In genomic region chr14:61046091-61046681, GRCm38 (mm10) we compare ENCODE assay signal across 7 mouse cellular contexts. TPM values are rescaled to one million over a fixed set of nuclear protein-coding genes. Genes with fewer than 3 reads are reported as not detected.
DNase-seq lines count a peak whose midpoint lies in the region; ATAC-seq and TF ChIP-seq lines count a peak whose summit lies in the region.

Gene Tnfrsf19, minus strand, starts transcription at chr14:61046490.

- no peaks in the 10 kb centered on the region for H3K79me2 ChIP-seq in liver, adult 2 months (ENCODE audit: control insufficient read depth, insufficient read depth, low read length)

- no peaks in the 10 kb centered on the region for H3K4me1 ChIP-seq in bone marrow, adult 2 months (ENCODE audit: control insufficient read depth, insufficient read depth, low read length)
- peaks cover 27% of the 10 kb centered on the region for H3K4me1 ChIP-seq in embryonic facial prominence, embryonic 13.5 days
- peaks cover 49% of the 10 kb centered on the region for H3K4me1 ChIP-seq in kidney, embryonic 15.5 days
- H3K4me1 ChIP-seq in liver, adult 2 months (ENCODE audit: control insufficient read depth, insufficient read depth, low read length) = peaks cover 10% of the 10 kb centered on the region; the same call in 1 of the 2 replicates
- H3K4me1 ChIP-seq in stomach, embryonic 14.5 days (ENCODE audit: control insufficient read depth, insufficient read depth, low read length) = peaks cover 17% of the 10 kb centered on the region

- H3K9ac ChIP-seq in embryonic facial prominence, embryonic 13.5 days = peak within 1 kb of the TSS; percentile 77
- H3K9ac ChIP-seq in kidney, embryonic 15.5 days = peak within 1 kb of the TSS; percentile 56
- peak within 1 kb of the TSS; percentile 56 for H3K9ac ChIP-seq in liver, adult 2 months (ENCODE audit: low read depth, low read length)
- H3K9ac ChIP-seq in stomach, embryonic 14.5 days (replicated peaks; ENCODE audit: low read depth, low read length) = peak within 1 kb of the TSS; percentile 37

- WGBS in bone marrow, adult 2 months = under 1% methylated on average over 38 of the region's 38 CpGs
- under 1% methylated on average over 38 of the region's 38 CpGs for WGBS in embryonic facial prominence, embryonic 13.5 days
- WGBS in kidney, embryonic 15.5 days = under 1% methylated on average over 38 of the region's 38 CpGs
- under 1% methylated on average over 38 of the region's 38 CpGs for WGBS in liver, adult 2 months
- WGBS in stomach, embryonic 14.5 days = under 1% methylated on average over 38 of the region's 38 CpGs

- TF ChIP-seq CTCF in bone marrow, adult 2 months (IDR thresholded peaks at IDR 0.05; ENCODE audit: control insufficient read depth, insufficient read depth, low read length) = no peak
- no peak for TF ChIP-seq CTCF in liver, adult 2 months (IDR thresholded peaks at IDR 0.05; ENCODE audit: low read depth, low read length)

- peak within 1 kb of the TSS; percentile 77 for H3K4me3 ChIP-seq in bone marrow, adult 2 months (replicated peaks; ENCODE audit: control insufficient read depth, low read depth, low read length)
- peak within 1 kb of the TSS; percentile 48 for H3K4me3 ChIP-seq in embryonic facial prominence, embryonic 13.5 days
- H3K4me3 ChIP-seq in kidney, embryonic 15.5 days (replicated peaks) = peak within 1 kb of the TSS; percentile 54
- H3K4me3 ChIP-seq in liver, adult 2 months (ENCODE audit: insufficient read depth, low read depth, low read length) = peak within 1 kb of the TSS; percentile 21
- peak within 1 kb of the TSS; percentile 41 for H3K4me3 ChIP-seq in stomach, embryonic 14.5 days (ENCODE audit: low read depth, low read length)

- H3K27ac ChIP-seq in bone marrow, adult 2 months (ENCODE audit: control insufficient read depth, insufficient read depth, low read depth, low read length, poor library complexity) = peak within 1 kb of the TSS; percentile 53
- H3K27ac ChIP-seq in embryonic facial prominence, embryonic 13.5 days = peak within 1 kb of the TSS; percentile 88
- peak within 1 kb of the TSS; percentile 81 for H3K27ac ChIP-seq in kidney, embryonic 15.5 days
- H3K27ac ChIP-seq in liver, adult 2 months (replicated peaks; ENCODE audit: insufficient read depth, low read depth, low read length) = peak within 1 kb of the TSS; percentile 54
- peak within 1 kb of the TSS; percentile 77 for H3K27ac ChIP-seq in stomach, embryonic 14.5 days (ENCODE audit: low read length)

- TF ChIP-seq POLR2A in bone marrow, adult 2 months (IDR thresholded peaks at IDR 0.05; ENCODE audit: borderline replicate concordance, control insufficient read depth, low read depth, low read length) = peak; percentile 35; the same call in 1 of the 2 replicates
- TF ChIP-seq POLR2A in liver, adult 2 months (IDR thresholded peaks at IDR 0.05; ENCODE audit: extremely low read depth, insufficient read depth, low read length) = no peak

- peak within 1 kb of the TSS; percentile 88 for H3K4me2 ChIP-seq in embryonic facial prominence, embryonic 13.5 days
- H3K4me2 ChIP-seq in kidney, embryonic 15.5 days = peak within 1 kb of the TSS; percentile 93
- H3K4me2 ChIP-seq in stomach, embryonic 14.5 days (replicated peaks; ENCODE audit: low read depth, low read length) = peak within 1 kb of the TSS; percentile 81

- ATAC-seq in embryonic facial prominence, embryonic 13.5 days (ENCODE audit: insufficient number of reproducible peaks, insufficient read depth, low FRiP score, low TSS enrichment, low read depth) = peak; percentile 88
- ATAC-seq in kidney, embryonic 15.5 days (replicated peaks; ENCODE audit: low FRiP score) = peak; percentile 90
- ATAC-seq in stomach, embryonic 14.5 days (ENCODE audit: insufficient number of reproducible peaks, insufficient read depth, low FRiP score, low read depth) = peak; percentile 92

- H3K9me3 ChIP-seq in embryonic facial prominence, embryonic 13.5 days = no peaks in the 10 kb centered on the region
- H3K9me3 ChIP-seq in kidney, embryonic 15.5 days (replicated peaks) = no peaks in the 10 kb centered on the region
- H3K9me3 ChIP-seq in stomach, embryonic 14.5 days (ENCODE audit: control insufficient read depth, low read depth, low read length) = no peaks in the 10 kb centered on the region

- H3K27me3 ChIP-seq in embryonic facial prominence, embryonic 13.5 days = no peaks in the 10 kb centered on the region; the same call in 1 of the 2 replicates
- H3K27me3 ChIP-seq in kidney, embryonic 15.5 days = peaks cover 11% of the 10 kb centered on the region; the same call in 1 of the 2 replicates
- H3K27me3 ChIP-seq in liver, adult 2 months (ENCODE audit: control insufficient read depth, insufficient read depth, low read length) = no peaks in the 10 kb centered on the region
- no peaks in the 10 kb centered on the region; the same call in 1 of the 2 replicates for H3K27me3 ChIP-seq in stomach, embryonic 14.5 days (ENCODE audit: control insufficient read depth, insufficient read depth, low read length)

- no peaks in the 10 kb centered on the region for H3K36me3 ChIP-seq in embryonic facial prominence, embryonic 13.5 days
- no peaks in the 10 kb centered on the region for H3K36me3 ChIP-seq in kidney, embryonic 15.5 days
- no peaks in the 10 kb centered on the region for H3K36me3 ChIP-seq in liver, adult 2 months (ENCODE audit: control insufficient read depth, insufficient read depth, low read length)
- H3K36me3 ChIP-seq in stomach, embryonic 14.5 days (ENCODE audit: control insufficient read depth, insufficient read depth, low read length) = no peaks in the 10 kb centered on the region

- DNase-seq in heart, adult 8-10 months (ENCODE audit: low spot score) = peak; percentile 38
- peak; percentile 68 for DNase-seq in liver, adult 2 months (ENCODE audit: extremely low read depth, low read depth, low spot score)
- DNase-seq in neural tube, embryonic 10.5 days (ENCODE audit: extremely low spot score, low spot score) = peak; percentile 91

RNA-seq across cellular contexts. Expression of gene Tnfrsf19, which starts in this region (rescaled TPM):
- 2.9 and 3.2 TPM in 2 replicates for polyA plus RNA-seq in bone marrow, adult 2 months (2011; ENCODE audit: insufficient read depth, insufficient read length, low replicate concordance, missing spikeins)
- 81.8 and 95.3 TPM in 2 replicates for polyA plus RNA-seq in embryonic facial prominence, embryonic 13.5 days (2015; fragmentation: Nextera tagmentation; extraction: Ambion mirVana)
- total RNA-seq in heart, adult 8-10 months (2022) = 1 to 10 TPM; 2.5 to 5.3 (median 3.7) TPM
- 14.6 and 16.4 TPM in 2 replicates for polyA plus RNA-seq in kidney, embryonic 15.5 days (2015; fragmentation: Nextera tagmentation; extraction: Ambion mirVana)
- 5.7 and 6.2 TPM in 2 replicates for total RNA-seq in liver, adult 2 months (2014; rRNA removed)
- 2.3 and 3.5 TPM in 2 replicates for polyA plus RNA-seq in liver, adult 2 months (2012; rRNA removed)
- 42.0 and 44.0 TPM in 2 replicates for polyA plus RNA-seq in stomach, embryonic 14.5 days (2014; fragmentation: Nextera tagmentation; extraction: Ambion mirVana)

Comparison
In these comparisons a context has a peak if more than half of its experiments do, and no peak if none do; other contexts are left out.
1. Peak in every context shown above with its lines: DNase-seq, ATAC-seq, H3K4me3 ChIP-seq and H3K27ac ChIP-seq.
2. H3K4me3 ChIP-seq: peak in every context shown above with its lines; median percentile 77 in bone marrow, adult 2 months; 54 in kidney, embryonic 15.5 days; 48 in embryonic facial prominence, embryonic 13.5 days; 41 in stomach, embryonic 14.5 days; 21 in liver, adult 2 months.
3. DNase-seq: peak in every context shown above with its lines; median percentile 91 in neural tube, embryonic 10.5 days; 68 in liver, adult 2 months; 38 in heart, adult 8-10 months.